Mouse (Mus musculus): ENCODE measurements around the gene Gm49392.

DNA sequence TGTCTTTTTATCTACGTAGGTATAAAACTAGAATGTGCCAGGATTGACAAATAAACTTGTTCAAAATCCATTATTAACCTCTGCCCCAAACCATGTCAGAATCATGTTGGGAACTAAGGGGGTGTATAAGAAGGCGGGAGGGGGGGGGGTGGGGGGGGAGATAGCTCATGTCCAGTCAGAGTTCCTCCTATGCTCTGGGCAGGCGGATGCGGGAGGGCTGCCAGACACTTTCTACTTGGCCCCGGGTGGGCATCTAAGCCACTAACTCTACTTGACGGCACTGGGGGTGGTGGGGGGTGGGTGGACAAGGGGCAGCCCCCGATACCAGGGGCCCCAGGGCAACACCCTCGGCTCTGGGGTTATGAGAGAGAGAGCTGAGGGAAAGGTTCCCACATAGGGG, 53.5 kb downstream of the Gm49392 start:
- TF ChIP-seq CTCF (IDR thresholded peaks at IDR 0.05; ENCODE audit: extremely low read depth, insufficient read depth, low read length) (no peak), POLR2A (IDR thresholded peaks at IDR 0.05; ENCODE audit: extremely low read depth, insufficient read depth, low read length) (no peak)
